In genomic region chr8:84912895-84913501, GRCm38 (mm10) we compare ENCODE assay signal across 8 mouse cellular contexts. TPM values are rescaled to one million over a fixed set of nuclear protein-coding genes. Genes with fewer than 3 reads are reported as not detected.
A peak's percentile ranks its signal among the peaks of the same experiment; 100 is the strongest.
DNase-seq lines count a peak whose midpoint lies in the region; ATAC-seq and TF ChIP-seq lines count a peak whose summit lies in the region.

No protein-coding gene starts in this region.

- H3K9ac ChIP-seq in liver, embryonic 16.5 days (ENCODE audit: low read depth, low read length), result peak overlapping the region; percentile 60
- no peak overlapping the region for H3K9ac ChIP-seq in neural tube, embryonic 11.5 days (ENCODE audit: low read length)

- peak; percentile 60 for DNase-seq in ovary, adult 18-20 months (ENCODE audit: low spot score)
- no peak for DNase-seq in ovary, postnatal 10 days (ENCODE audit: low spot score)
- peak; percentile 92 for DNase-seq in heart, embryonic 10.5 days (ENCODE audit: low spot score)
- DNase-seq in kidney, adult 8-10 months, result peak; percentile 78 to 79
- peak; percentile 45 for DNase-seq in neural tube, embryonic 11.5 days (ENCODE audit: low spot score)
- DNase-seq in testis, postnatal 10 days (ENCODE audit: low spot score), result peak; percentile 83

- peak; percentile 60 for ATAC-seq in liver, embryonic 16.5 days (ENCODE audit: low read depth)
- ATAC-seq in neural tube, embryonic 11.5 days (ENCODE audit: insufficient read depth, low FRiP score, low TSS enrichment), result no peak

- H3K36me3 ChIP-seq in heart, embryonic 10.5 days, result no peaks in the 10 kb centered on the region
- H3K36me3 ChIP-seq in liver, embryonic 16.5 days (ENCODE audit: control insufficient read depth, insufficient read depth), result no peaks in the 10 kb centered on the region
- no peaks in the 10 kb centered on the region for H3K36me3 ChIP-seq in neural tube, embryonic 11.5 days (ENCODE audit: control insufficient read depth, insufficient read depth, low read length)

- WGBS in heart, embryonic 10.5 days, result 1% methylated on average over 55 of the region's 55 CpGs
- WGBS in liver, embryonic 16.5 days (ENCODE audit: insufficient replicate concordance), result 1% methylated on average over 55 of the region's 55 CpGs
- WGBS in neural tube, embryonic 11.5 days, result under 1% methylated on average over 55 of the region's 55 CpGs

- H3K9me3 ChIP-seq in heart, embryonic 10.5 days, result no peaks in the 10 kb centered on the region
- no peaks in the 10 kb centered on the region for H3K9me3 ChIP-seq in liver, embryonic 16.5 days (replicated peaks; ENCODE audit: control insufficient read depth, low read length)
- no peaks in the 10 kb centered on the region for H3K9me3 ChIP-seq in neural tube, embryonic 11.5 days (ENCODE audit: control insufficient read depth, low read length)

- H3K4me3 ChIP-seq in cortical plate, adult 2 months (ENCODE audit: insufficient read depth, low read length), result peak overlapping the region; percentile 8; the same call in 1 of the 2 replicates
- peak overlapping the region; percentile 64 for H3K4me3 ChIP-seq in heart, embryonic 10.5 days
- H3K4me3 ChIP-seq in liver, embryonic 16.5 days (ENCODE audit: low read depth, low read length), result peak overlapping the region; percentile 63
- H3K4me3 ChIP-seq in neural tube, embryonic 11.5 days (ENCODE audit: low read depth, low read length), result peak overlapping the region; percentile 29

- H3K4me1 ChIP-seq in cortical plate, adult 2 months (ENCODE audit: control insufficient read depth, insufficient read depth, low read length), result 0 out of 2 replicates have a peak, but pooled peaks cover 2% of the 10 kb centered on the region
- H3K4me1 ChIP-seq in heart, embryonic 10.5 days, result peaks cover 24% of the 10 kb centered on the region
- peaks cover 39% of the 10 kb centered on the region for H3K4me1 ChIP-seq in liver, embryonic 16.5 days (ENCODE audit: control insufficient read depth, low read depth, low read length)
- H3K4me1 ChIP-seq in neural tube, embryonic 11.5 days (ENCODE audit: control insufficient read depth, insufficient read depth, low read length), result peaks cover 5% of the 10 kb centered on the region; the same call in 1 of the 2 replicates

- H3K27me3 ChIP-seq in heart, embryonic 10.5 days (ENCODE audit: insufficient read depth, poor library complexity, severe bottlenecking), result peaks cover 94% of the 10 kb centered on the region
- H3K27me3 ChIP-seq in liver, embryonic 16.5 days (ENCODE audit: control insufficient read depth, insufficient read depth, low read depth, low read length), result peaks cover 19% of the 10 kb centered on the region
- H3K27me3 ChIP-seq in neural tube, embryonic 11.5 days (ENCODE audit: control insufficient read depth, insufficient read depth, low read length), result peaks cover 63% of the 10 kb centered on the region

- no peak for TF ChIP-seq POLR2A in cortical plate, adult 2 months (IDR thresholded peaks at IDR 0.05; ENCODE audit: extremely low read depth, insufficient read depth, low read length)

- peak overlapping the region; percentile 92 for H3K4me2 ChIP-seq in liver, embryonic 16.5 days (ENCODE audit: low read depth, low read length)
- H3K4me2 ChIP-seq in neural tube, embryonic 11.5 days (ENCODE audit: low read depth), result peak overlapping the region; percentile 44

- no peak overlapping the region for H3K27ac ChIP-seq in cortical plate, adult 2 months (ENCODE audit: insufficient read depth, low read length)
- H3K27ac ChIP-seq in heart, embryonic 10.5 days, result peak overlapping the region; percentile 47
- H3K27ac ChIP-seq in liver, embryonic 16.5 days (ENCODE audit: low read length), result peak overlapping the region; percentile 1; the same call in 1 of the 2 replicates
- no peak overlapping the region for H3K27ac ChIP-seq in neural tube, embryonic 11.5 days (ENCODE audit: low read depth, low read length)

- TF ChIP-seq CTCF in cortical plate, adult 2 months (IDR thresholded peaks at IDR 0.05; ENCODE audit: extremely low read depth, insufficient read depth, low read length), result no peak

RNA-seq across cellular contexts. Expression of gene Dnase2a, which starts 4.6 kb away (rescaled TPM):
- 6.1 and 6.7 TPM in 2 replicates for polyA plus RNA-seq in cortical plate, adult 2 months (2012; rRNA removed)
- 3.2 and 3.8 TPM in 2 replicates for polyA plus RNA-seq in heart, embryonic 10.5 days (2016; fragmentation: Nextera tagmentation; extraction: Ambion mirVana)
- polyA plus RNA-seq in liver, embryonic 16.5 days (2015; fragmentation: Nextera tagmentation; extraction: Ambion mirVana), result 12.5 and 13.6 TPM in 2 replicates
- polyA plus RNA-seq in neural tube, embryonic 11.5 days (2014; fragmentation: Nextera tagmentation; extraction: Ambion mirVana), result 4.0 and 4.9 TPM in 2 replicates

RNA-seq across cellular contexts. Expression of gene Klf1, which starts 11.3 kb away (rescaled TPM):
- polyA plus RNA-seq in cortical plate, adult 2 months (2012; rRNA removed), result 0.23 and 0.35 TPM in 2 replicates
- polyA plus RNA-seq in heart, embryonic 10.5 days (2016; fragmentation: Nextera tagmentation; extraction: Ambion mirVana), result 54.2 and 54.3 TPM in 2 replicates
- 394 and 409 TPM in 2 replicates for polyA plus RNA-seq in liver, embryonic 16.5 days (2015; fragmentation: Nextera tagmentation; extraction: Ambion mirVana)
- polyA plus RNA-seq in neural tube, embryonic 11.5 days (2014; fragmentation: Nextera tagmentation; extraction: Ambion mirVana), result 11.8 and 12.9 TPM in 2 replicates

RNA-seq across cellular contexts. Expression of gene Gcdh, which starts 19.3 kb away (rescaled TPM):
- 81.5 and 91.9 TPM in 2 replicates for polyA plus RNA-seq in cortical plate, adult 2 months (2012; rRNA removed)
- 43.8 and 45.3 TPM in 2 replicates for polyA plus RNA-seq in heart, embryonic 10.5 days (2016; fragmentation: Nextera tagmentation; extraction: Ambion mirVana)
- polyA plus RNA-seq in liver, embryonic 16.5 days (2015; fragmentation: Nextera tagmentation; extraction: Ambion mirVana), result 65.7 and 73.0 TPM in 2 replicates
- 31.5 and 33.7 TPM in 2 replicates for polyA plus RNA-seq in neural tube, embryonic 11.5 days (2014; fragmentation: Nextera tagmentation; extraction: Ambion mirVana)

RNA-seq across cellular contexts. Expression of gene Mast1, which starts 24.2 kb away (rescaled TPM):
- 76.0 and 79.7 TPM in 2 replicates for polyA plus RNA-seq in cortical plate, adult 2 months (2012; rRNA removed)
- 0.09 and 0.16 TPM in 2 replicates for polyA plus RNA-seq in heart, embryonic 10.5 days (2016; fragmentation: Nextera tagmentation; extraction: Ambion mirVana)
- polyA plus RNA-seq in liver, embryonic 16.5 days (2015; fragmentation: Nextera tagmentation; extraction: Ambion mirVana), result 0.09 and 0.15 TPM in 2 replicates
- 13.8 and 14.6 TPM in 2 replicates for polyA plus RNA-seq in neural tube, embryonic 11.5 days (2014; fragmentation: Nextera tagmentation; extraction: Ambion mirVana)

RNA-seq across cellular contexts. Expression of gene Rtbdn, which starts 33.8 kb away (rescaled TPM):
- 6.0 and 6.1 TPM in 2 replicates for polyA plus RNA-seq in cortical plate, adult 2 months (2012; rRNA removed)
- polyA plus RNA-seq in heart, embryonic 10.5 days (2016; fragmentation: Nextera tagmentation; extraction: Ambion mirVana), result 0.21 and 0.34 TPM in 2 replicates
- polyA plus RNA-seq in liver, embryonic 16.5 days (2015; fragmentation: Nextera tagmentation; extraction: Ambion mirVana), result 0.20 and 0.44 TPM in 2 replicates
- polyA plus RNA-seq in neural tube, embryonic 11.5 days (2014; fragmentation: Nextera tagmentation; extraction: Ambion mirVana), result 0.25 TPM in 1 of 2 replicates, not detected in the other

Comparison
In these comparisons a context has a peak if more than half of its experiments do, and no peak if none do; other contexts are left out.
1. H3K27ac ChIP-seq: peak in heart, embryonic 10.5 days (single experiment) and liver, embryonic 16.5 days (single experiment); none in cortical plate, adult 2 months (single experiment) and neural tube, embryonic 11.5 days (single experiment).
2. H3K4me3 ChIP-seq: peak in every context shown above with its lines; median percentile 64 in heart, embryonic 10.5 days; 63 in liver, embryonic 16.5 days; 29 in neural tube, embryonic 11.5 days; 8 in cortical plate, adult 2 months.